Mouse (Mus musculus): ENCODE measurements around the gene Stac. TPM values are rescaled to one million over a fixed set of nuclear protein-coding genes. Genes with fewer than 3 reads are reported as not detected.

Stac gene
- 3.6 and 5.1 TPM in 2 replicates for polyA plus RNA-seq (2015; fragmentation: Nextera tagmentation; extraction: Ambion mirVana)

DNA sequence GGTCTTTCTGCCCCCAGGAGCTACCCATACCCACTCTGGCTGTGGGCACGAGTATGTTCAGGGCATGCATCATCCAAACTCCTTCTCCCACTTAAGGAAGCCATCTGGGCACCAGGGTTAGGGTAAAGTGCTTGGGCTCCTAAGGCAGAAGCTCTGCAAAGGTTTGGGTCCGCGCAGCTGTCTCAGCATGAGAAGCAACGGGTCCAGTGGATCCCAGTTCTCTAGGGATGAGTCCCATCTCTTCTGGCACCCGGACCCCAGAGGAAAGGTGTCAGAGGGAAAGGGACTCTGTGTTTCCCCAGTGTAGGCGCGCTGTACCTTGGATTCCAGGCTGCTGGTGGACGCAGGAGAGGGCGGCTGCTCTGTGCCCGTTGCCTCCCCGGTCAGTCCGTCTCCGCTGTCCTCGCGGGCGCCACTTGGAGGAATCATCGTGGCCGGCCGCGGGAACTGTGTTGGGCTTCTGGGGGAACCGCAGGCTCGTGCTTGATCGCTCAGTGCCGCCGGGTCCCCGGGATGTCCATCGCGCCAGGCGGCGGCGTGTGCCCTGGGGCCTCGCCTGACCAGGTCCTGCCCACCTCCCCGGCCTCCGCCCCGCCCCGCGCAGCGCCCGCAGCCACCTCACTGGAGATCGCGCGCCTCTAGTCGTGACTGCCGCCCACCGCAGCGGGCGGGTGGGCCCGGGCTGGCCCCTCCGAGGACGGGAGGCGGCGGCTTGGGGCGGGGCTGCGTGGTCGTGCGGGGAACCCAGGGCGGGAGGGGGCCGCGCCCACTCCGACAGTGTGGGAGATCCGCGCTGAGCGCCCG is at the start of gene Stac:
Gene Stac (minus strand): TSS at position 669 of the 804 bp plus-strand sequence.
- Histone ChIP-seq H3K4me2 (ENCODE audit: low read length) (peak within 1 kb of the TSS; percentile 96), H3K4me3 (replicated peaks; ENCODE audit: low read length) (peak within 1 kb of the TSS; percentile 57), H3K36me3 (ENCODE audit: control insufficient read depth, insufficient read depth) (no peaks in the 10 kb centered on the region), H3K27me3 (replicated peaks; ENCODE audit: control insufficient read depth, insufficient read depth, low read length) (no peaks in the 10 kb centered on the region), H3K9ac (replicated peaks; ENCODE audit: low read depth, low read length) (peak within 1 kb of the TSS; percentile 66), H3K4me1 (replicated peaks; ENCODE audit: control insufficient read depth, insufficient read depth, low read length) (peaks cover 17% of the 10 kb centered on the region), H3K9me3 (ENCODE audit: control insufficient read depth, low read length) (no peaks in the 10 kb centered on the region), H3K27ac (ENCODE audit: low read length) (no peak within 1 kb of the TSS)
- 2% methylated on average over 48 of the region's 64 CpGs for WGBS
- ATAC-seq, result peak; percentile 87

DNA sequence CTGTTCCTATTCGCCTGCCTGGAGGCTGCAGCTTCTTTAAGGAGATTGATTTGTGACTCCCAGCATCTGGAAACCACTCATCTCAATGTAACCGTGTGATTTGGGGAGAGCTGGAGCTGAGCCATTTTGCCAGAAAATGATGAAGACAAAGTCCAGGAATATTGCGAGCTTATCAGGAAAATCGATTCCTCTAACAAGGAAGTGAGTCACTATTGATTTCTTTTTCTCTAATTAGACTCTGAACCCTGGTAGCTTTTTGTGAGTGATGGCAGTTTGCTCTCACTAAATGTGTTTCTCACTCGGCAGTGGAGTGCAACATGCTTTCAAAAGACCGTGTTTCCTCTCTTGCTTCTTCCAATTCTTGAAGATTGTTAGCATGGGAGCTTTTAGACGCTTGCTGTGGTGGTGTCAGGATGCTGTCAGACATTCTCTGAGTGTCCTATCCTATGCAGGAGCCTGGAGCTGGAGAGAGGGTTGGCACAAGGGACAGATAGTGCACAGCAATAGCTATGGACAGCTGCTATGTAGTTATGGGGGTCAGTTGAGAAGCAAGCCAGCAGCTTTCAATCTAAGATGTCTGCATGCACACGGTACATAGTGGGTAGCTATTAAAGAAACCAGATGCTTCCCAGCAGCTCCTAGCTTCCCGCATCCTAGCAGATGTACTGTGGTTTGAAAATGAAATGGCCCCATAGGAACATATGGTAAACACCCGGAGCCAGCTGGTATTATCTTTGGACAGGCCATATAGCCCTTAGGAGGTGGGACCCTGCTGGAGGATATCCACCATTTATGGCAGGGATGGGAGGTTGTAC is 49.5 kb upstream of the Stac start:
- Histone ChIP-seq H3K27me3 (replicated peaks; ENCODE audit: control insufficient read depth, insufficient read depth, low read length) (no peaks in the 10 kb centered on the region), H3K9ac (replicated peaks; ENCODE audit: low read depth, low read length) (no peak overlapping the region), H3K4me3 (replicated peaks; ENCODE audit: low read length) (no peak overlapping the region), H3K4me1 (replicated peaks; ENCODE audit: control insufficient read depth, insufficient read depth, low read length) (no peaks in the 10 kb centered on the region), H3K4me2 (ENCODE audit: low read length) (no peak overlapping the region), H3K27ac (ENCODE audit: low read length) (no peak overlapping the region), H3K36me3 (ENCODE audit: control insufficient read depth, insufficient read depth) (no peaks in the 10 kb centered on the region), H3K9me3 (ENCODE audit: control insufficient read depth, low read length) (no peaks in the 10 kb centered on the region)
- no peak for ATAC-seq
- 69% methylated on average over 10 of the region's 10 CpGs for WGBS

DNA sequence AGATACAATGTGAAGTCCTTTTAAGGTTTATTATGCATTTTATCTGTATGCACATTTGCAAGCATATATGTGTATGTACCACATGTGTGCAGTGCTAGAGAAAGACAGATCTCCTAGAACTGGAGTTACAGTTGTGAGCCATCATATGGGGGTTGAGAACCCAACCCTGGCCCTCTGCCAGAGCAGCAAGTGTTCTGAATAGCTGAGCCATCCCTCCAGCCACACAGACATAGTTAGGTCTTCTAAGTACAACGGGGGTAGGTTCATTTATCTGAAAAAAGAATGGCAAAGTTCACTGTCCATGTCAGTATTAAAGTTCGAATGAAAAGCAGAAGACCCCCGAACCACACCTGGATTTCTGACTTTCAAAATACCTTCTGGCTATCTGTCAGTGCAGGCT is 48.9 kb upstream of the Stac start:
- no peak for ATAC-seq
- no peaks in the 10 kb centered on the region for H3K9me3 ChIP-seq (ENCODE audit: control insufficient read depth, low read length)
- no peaks in the 10 kb centered on the region for H3K36me3 ChIP-seq (ENCODE audit: control insufficient read depth, insufficient read depth)
- no peak overlapping the region for H3K27ac ChIP-seq (ENCODE audit: low read length)
- no peaks in the 10 kb centered on the region for H3K4me1 ChIP-seq (replicated peaks; ENCODE audit: control insufficient read depth, insufficient read depth, low read length)
- H3K9ac ChIP-seq (replicated peaks; ENCODE audit: low read depth, low read length), result no peak overlapping the region
- no peaks in the 10 kb centered on the region for H3K27me3 ChIP-seq (replicated peaks; ENCODE audit: control insufficient read depth, insufficient read depth, low read length)
- WGBS, result 73% methylated on average over 3 of the region's 3 CpGs
- H3K4me2 ChIP-seq (ENCODE audit: low read length), result no peak overlapping the region
- no peak overlapping the region for H3K4me3 ChIP-seq (replicated peaks; ENCODE audit: low read length)

DNA sequence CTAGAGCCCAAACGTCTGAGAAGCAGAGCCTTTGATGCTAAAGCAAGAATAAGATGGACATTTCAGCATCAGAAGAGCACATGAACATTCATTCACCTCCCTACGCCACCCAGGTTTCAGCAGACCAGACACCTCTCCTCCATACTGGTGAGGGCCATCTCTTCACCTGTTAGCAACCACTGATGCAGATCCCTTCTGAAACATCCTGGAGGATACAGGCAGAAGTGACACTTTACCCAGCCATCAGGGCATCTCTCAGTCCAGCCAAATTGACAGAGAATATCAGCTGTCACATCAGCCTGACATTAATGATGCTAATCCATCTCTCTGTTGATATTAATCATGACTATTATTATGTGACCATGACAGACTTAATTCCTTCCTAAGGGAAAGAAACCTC is 47.6 kb upstream of the Stac start:
- H3K9ac ChIP-seq (replicated peaks; ENCODE audit: low read depth, low read length), result no peak overlapping the region
- H3K4me3 ChIP-seq (replicated peaks; ENCODE audit: low read length), result no peak overlapping the region
- 87% methylated on average over 2 of the region's 2 CpGs for WGBS
- H3K4me1 ChIP-seq (replicated peaks; ENCODE audit: control insufficient read depth, insufficient read depth, low read length), result no peaks in the 10 kb centered on the region
- H3K4me2 ChIP-seq (ENCODE audit: low read length), result no peak overlapping the region
- no peaks in the 10 kb centered on the region for H3K27me3 ChIP-seq (replicated peaks; ENCODE audit: control insufficient read depth, insufficient read depth, low read length)
- H3K9me3 ChIP-seq (ENCODE audit: control insufficient read depth, low read length), result no peaks in the 10 kb centered on the region
- H3K36me3 ChIP-seq (ENCODE audit: control insufficient read depth, insufficient read depth), result no peaks in the 10 kb centered on the region
- H3K27ac ChIP-seq (ENCODE audit: low read length), result no peak overlapping the region
- no peak for ATAC-seq

DNA sequence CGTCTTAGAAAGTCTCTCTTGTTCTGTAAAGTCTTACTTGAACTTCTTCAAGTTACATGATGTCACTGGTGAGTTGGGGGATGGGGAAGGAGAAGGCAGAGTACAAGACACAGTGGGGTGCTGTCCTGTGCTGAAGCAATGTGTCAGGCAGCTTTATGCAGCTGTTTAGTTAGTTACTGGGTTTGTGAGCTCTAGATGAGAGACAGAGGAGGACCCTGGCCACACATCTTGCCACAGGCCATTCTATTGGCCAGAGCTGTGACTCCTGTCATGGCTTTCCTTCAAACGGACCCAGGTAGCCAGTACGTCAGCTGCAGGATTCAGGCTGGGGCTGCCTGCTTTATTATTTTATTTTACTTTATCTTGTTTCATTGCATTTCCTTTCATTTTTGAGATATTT is 45.8 kb upstream of the Stac start:
- ATAC-seq, result no peak
- 84% methylated on average over 3 of the region's 3 CpGs for WGBS
- H3K9ac ChIP-seq (replicated peaks; ENCODE audit: low read depth, low read length), result no peak overlapping the region
- no peak overlapping the region for H3K4me2 ChIP-seq (ENCODE audit: low read length)
- no peak overlapping the region for H3K27ac ChIP-seq (ENCODE audit: low read length)
- H3K4me1 ChIP-seq (replicated peaks; ENCODE audit: control insufficient read depth, insufficient read depth, low read length), result no peaks in the 10 kb centered on the region
- no peak overlapping the region for H3K4me3 ChIP-seq (replicated peaks; ENCODE audit: low read length)
- no peaks in the 10 kb centered on the region for H3K9me3 ChIP-seq (ENCODE audit: control insufficient read depth, low read length)
- H3K36me3 ChIP-seq (ENCODE audit: control insufficient read depth, insufficient read depth), result no peaks in the 10 kb centered on the region
- no peaks in the 10 kb centered on the region for H3K27me3 ChIP-seq (replicated peaks; ENCODE audit: control insufficient read depth, insufficient read depth, low read length)

DNA sequence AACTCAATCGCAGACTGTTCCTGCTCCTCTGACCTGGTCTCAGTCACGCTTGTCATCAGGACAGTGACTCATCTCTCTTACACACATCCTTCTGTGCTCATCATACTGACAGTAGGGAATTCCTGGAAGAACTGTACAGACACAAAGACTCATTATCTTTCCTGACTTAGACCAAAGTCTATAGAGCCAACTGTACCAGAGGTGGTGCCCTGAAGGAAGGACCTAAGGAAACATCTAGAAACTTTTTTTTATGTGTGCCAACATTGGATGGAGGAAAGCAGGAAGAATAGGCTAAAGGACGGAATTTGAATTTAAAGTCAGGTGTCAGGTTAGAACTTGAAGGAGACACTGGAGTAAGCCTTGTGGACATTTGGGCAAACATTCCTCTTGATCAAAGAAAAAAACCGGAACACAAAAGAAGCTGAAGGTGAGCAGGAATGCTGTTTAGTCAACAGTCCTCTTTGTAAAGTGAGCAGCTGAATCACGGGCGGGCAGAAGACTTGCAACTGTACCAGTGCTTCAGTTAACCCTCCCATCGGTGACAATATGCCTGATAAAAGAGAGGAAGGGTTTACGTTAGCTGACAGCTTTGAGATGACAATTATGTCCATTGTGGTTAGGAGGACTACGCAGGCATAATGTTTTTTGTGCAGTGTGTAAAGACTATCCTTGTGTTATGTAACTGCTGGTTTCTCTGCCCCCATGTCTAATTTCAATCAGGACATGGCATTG is 42.0 kb upstream of the Stac start:
- WGBS, result 87% methylated on average over 9 of the region's 9 CpGs
- H3K9ac ChIP-seq (replicated peaks; ENCODE audit: low read depth, low read length), result no peak overlapping the region
- H3K27ac ChIP-seq (ENCODE audit: low read length), result no peak overlapping the region
- no peaks in the 10 kb centered on the region for H3K4me1 ChIP-seq (replicated peaks; ENCODE audit: control insufficient read depth, insufficient read depth, low read length)
- H3K4me2 ChIP-seq (ENCODE audit: low read length), result no peak overlapping the region
- no peaks in the 10 kb centered on the region for H3K9me3 ChIP-seq (ENCODE audit: control insufficient read depth, low read length)
- no peaks in the 10 kb centered on the region for H3K27me3 ChIP-seq (replicated peaks; ENCODE audit: control insufficient read depth, insufficient read depth, low read length)
- H3K4me3 ChIP-seq (replicated peaks; ENCODE audit: low read length), result no peak overlapping the region
- no peaks in the 10 kb centered on the region for H3K36me3 ChIP-seq (ENCODE audit: control insufficient read depth, insufficient read depth)
- ATAC-seq, result no peak

DNA sequence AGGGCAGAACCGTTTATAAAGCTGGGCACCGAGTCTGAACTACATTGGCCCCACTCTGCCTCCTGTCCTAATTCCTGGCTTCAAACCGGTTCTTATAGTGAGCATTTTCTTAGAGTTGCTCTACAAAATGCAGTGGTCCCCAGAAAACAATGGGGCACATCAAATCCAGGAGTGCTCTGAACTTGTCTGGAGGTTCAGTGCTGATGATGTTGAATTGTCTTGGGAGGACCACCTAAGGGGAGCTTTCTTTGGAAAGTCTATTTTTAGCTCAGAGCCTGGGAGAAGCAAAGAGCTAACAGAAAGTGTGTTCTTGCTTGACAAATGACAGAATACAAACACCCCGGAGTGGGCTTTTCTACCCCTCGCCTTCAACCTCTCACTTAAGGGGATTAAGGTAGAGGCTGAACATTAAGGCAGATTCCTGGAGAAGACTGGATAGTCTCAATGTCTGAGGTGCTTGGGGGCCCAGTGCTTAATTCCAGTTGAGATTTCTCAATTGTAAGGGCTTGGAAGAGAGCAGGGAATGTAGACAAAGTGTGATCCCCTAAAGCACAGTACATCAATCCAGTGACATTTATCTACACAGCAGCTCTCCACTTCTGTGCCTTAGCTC is 34.9 kb upstream of the Stac start:
- no peak overlapping the region for H3K4me2 ChIP-seq (ENCODE audit: low read length)
- no peak for ATAC-seq
- H3K36me3 ChIP-seq (ENCODE audit: control insufficient read depth, insufficient read depth), result no peaks in the 10 kb centered on the region
- H3K4me3 ChIP-seq (replicated peaks; ENCODE audit: low read length), result no peak overlapping the region
- H3K27ac ChIP-seq (ENCODE audit: low read length), result no peak overlapping the region
- no peaks in the 10 kb centered on the region for H3K27me3 ChIP-seq (replicated peaks; ENCODE audit: control insufficient read depth, insufficient read depth, low read length)
- 11% methylated on average over 5 of the region's 5 CpGs for WGBS
- no peaks in the 10 kb centered on the region for H3K4me1 ChIP-seq (replicated peaks; ENCODE audit: control insufficient read depth, insufficient read depth, low read length)
- H3K9me3 ChIP-seq (ENCODE audit: control insufficient read depth, low read length), result no peaks in the 10 kb centered on the region
- H3K9ac ChIP-seq (replicated peaks; ENCODE audit: low read depth, low read length), result no peak overlapping the region

DNA sequence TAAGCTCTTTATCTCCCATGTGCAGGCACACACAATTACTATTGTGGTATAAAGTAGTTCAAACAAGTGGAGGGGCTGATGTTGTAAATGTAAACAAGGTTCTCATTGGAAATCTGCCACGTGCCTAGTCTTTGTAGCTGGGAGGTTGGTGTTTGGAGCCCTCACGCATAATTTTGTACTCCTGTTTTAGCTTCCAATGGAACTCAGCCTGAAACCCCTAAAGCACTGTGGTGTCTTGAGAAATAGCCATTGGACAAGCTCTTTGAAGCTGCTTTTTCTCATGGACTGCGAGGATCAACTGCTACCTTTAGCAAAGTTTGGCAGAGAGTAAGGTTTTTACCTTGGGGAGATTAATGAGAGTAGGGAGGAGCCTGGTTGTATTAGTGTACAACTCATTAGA is 24.3 kb upstream of the Stac start:
- Histone ChIP-seq H3K4me3 (replicated peaks; ENCODE audit: low read length) (no peak overlapping the region), H3K4me1 (replicated peaks; ENCODE audit: control insufficient read depth, insufficient read depth, low read length) (no peaks in the 10 kb centered on the region), H3K4me2 (ENCODE audit: low read length) (no peak overlapping the region), H3K27me3 (replicated peaks; ENCODE audit: control insufficient read depth, insufficient read depth, low read length) (no peaks in the 10 kb centered on the region), H3K27ac (ENCODE audit: low read length) (no peak overlapping the region), H3K9me3 (ENCODE audit: control insufficient read depth, low read length) (no peaks in the 10 kb centered on the region), H3K36me3 (ENCODE audit: control insufficient read depth, insufficient read depth) (no peaks in the 10 kb centered on the region), H3K9ac (replicated peaks; ENCODE audit: low read depth, low read length) (no peak overlapping the region)
- no peak for ATAC-seq
- 49% methylated on average over 3 of the region's 3 CpGs for WGBS

DNA sequence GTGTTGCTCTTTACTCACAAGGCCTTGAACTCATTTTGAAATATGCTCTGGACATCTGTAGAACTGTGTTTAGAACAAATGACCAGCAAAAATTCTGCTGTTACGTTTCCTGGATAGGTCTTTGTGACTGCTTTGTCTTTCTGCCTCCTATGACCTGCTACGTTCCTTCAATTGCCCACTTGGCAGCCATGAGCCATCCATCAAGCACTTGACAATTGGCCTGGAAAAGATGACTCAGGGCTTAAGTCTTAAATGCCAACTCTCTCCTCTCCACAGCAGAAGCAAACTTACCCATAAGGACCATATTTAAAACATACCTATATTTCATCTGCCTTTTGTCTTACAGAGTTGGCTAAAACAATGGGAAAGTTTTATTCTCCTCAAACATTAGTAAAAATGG is 10.0 kb upstream of the Stac start:
- no peak for ATAC-seq
- Histone ChIP-seq H3K27me3 (replicated peaks; ENCODE audit: control insufficient read depth, insufficient read depth, low read length) (no peaks in the 10 kb centered on the region), H3K9me3 (ENCODE audit: control insufficient read depth, low read length) (no peaks in the 10 kb centered on the region), H3K4me3 (replicated peaks; ENCODE audit: low read length) (no peak overlapping the region), H3K36me3 (ENCODE audit: control insufficient read depth, insufficient read depth) (no peaks in the 10 kb centered on the region), H3K4me1 (replicated peaks; ENCODE audit: control insufficient read depth, insufficient read depth, low read length) (no peaks in the 10 kb centered on the region), H3K27ac (ENCODE audit: low read length) (no peak overlapping the region), H3K4me2 (ENCODE audit: low read length) (no peak overlapping the region), H3K9ac (replicated peaks; ENCODE audit: low read depth, low read length) (no peak overlapping the region)
- WGBS, result 74% methylated on average over 2 of the region's 2 CpGs

Measured in forebrain, embryonic 16.5 days (tissue).